8 mouse cellular contexts compared by ENCODE assay signal in genomic region chr7:45211851-45212251, GRCm38 (mm10). TPM values are rescaled to one million over a fixed set of nuclear protein-coding genes. Genes with fewer than 3 reads are reported as not detected.
DNase-seq lines count a peak whose midpoint lies in the region; ATAC-seq lines count a peak whose summit lies in the region.

Gene Dkkl1, minus strand, starts transcription at chr7:45212147.

- no peak within 1 kb of the TSS for H3K27ac ChIP-seq in kidney, embryonic 15.5 days
- no peak within 1 kb of the TSS for H3K27ac ChIP-seq in hindbrain, embryonic 12.5 days
- H3K27ac ChIP-seq in liver, embryonic 16.5 days (ENCODE audit: low read length), result no peak within 1 kb of the TSS

- H3K4me2 ChIP-seq in kidney, embryonic 15.5 days, result peak within 1 kb of the TSS; percentile 54
- 0 out of 2 replicates have a peak within 1 kb of the TSS, but pooled peaks have one; percentile 9 for H3K4me2 ChIP-seq in hindbrain, embryonic 12.5 days (replicated peaks)
- peak within 1 kb of the TSS; percentile 44 for H3K4me2 ChIP-seq in liver, embryonic 16.5 days (ENCODE audit: low read depth, low read length)

- H3K4me3 ChIP-seq in kidney, embryonic 15.5 days (replicated peaks), result peak within 1 kb of the TSS; percentile 22
- peak within 1 kb of the TSS; percentile 10; the same call in 1 of the 2 replicates for H3K4me3 ChIP-seq in hindbrain, embryonic 12.5 days
- peak within 1 kb of the TSS; percentile 32 for H3K4me3 ChIP-seq in liver, embryonic 16.5 days (ENCODE audit: low read depth, low read length)

- no peak for DNase-seq in kidney, postnatal 36 days
- peak; percentile 56 for DNase-seq in MEL-GATA-1-ER (ENCODE audit: extremely low read depth, low read depth)
- no peak for DNase-seq in cerebellum, postnatal 14 days
- no peak for DNase-seq in adrenal gland, adult 8-10 months
- no peak for DNase-seq in right cerebral cortex, postnatal 25 days

- no peaks in the 10 kb centered on the region for H3K9me3 ChIP-seq in kidney, embryonic 15.5 days (replicated peaks)
- no peaks in the 10 kb centered on the region for H3K9me3 ChIP-seq in hindbrain, embryonic 12.5 days (replicated peaks)
- H3K9me3 ChIP-seq in liver, embryonic 16.5 days (replicated peaks; ENCODE audit: control insufficient read depth, low read length), result no peaks in the 10 kb centered on the region

- H3K4me1 ChIP-seq in kidney, embryonic 15.5 days, result peaks cover 20% of the 10 kb centered on the region
- peaks cover 14% of the 10 kb centered on the region for H3K4me1 ChIP-seq in hindbrain, embryonic 12.5 days
- H3K4me1 ChIP-seq in liver, embryonic 16.5 days (ENCODE audit: control insufficient read depth, low read depth, low read length), result peaks cover 19% of the 10 kb centered on the region

- no peak within 1 kb of the TSS for H3K9ac ChIP-seq in kidney, embryonic 15.5 days
- H3K9ac ChIP-seq in hindbrain, embryonic 12.5 days, result no peak within 1 kb of the TSS
- no peak within 1 kb of the TSS for H3K9ac ChIP-seq in liver, embryonic 16.5 days (ENCODE audit: low read depth, low read length)

- no peak for ATAC-seq in kidney, embryonic 15.5 days (replicated peaks; ENCODE audit: low FRiP score)
- no peak for ATAC-seq in hindbrain, embryonic 12.5 days (ENCODE audit: low FRiP score)
- no peak for ATAC-seq in liver, embryonic 16.5 days (ENCODE audit: low read depth)

- peaks cover 29% of the 10 kb centered on the region for H3K27me3 ChIP-seq in kidney, embryonic 15.5 days
- peaks cover 30% of the 10 kb centered on the region for H3K27me3 ChIP-seq in hindbrain, embryonic 12.5 days
- peaks cover 19% of the 10 kb centered on the region for H3K27me3 ChIP-seq in liver, embryonic 16.5 days (ENCODE audit: control insufficient read depth, insufficient read depth, low read depth, low read length)

- H3K36me3 ChIP-seq in kidney, embryonic 15.5 days, result no peaks in the 10 kb centered on the region
- no peaks in the 10 kb centered on the region for H3K36me3 ChIP-seq in hindbrain, embryonic 12.5 days
- H3K36me3 ChIP-seq in liver, embryonic 16.5 days (ENCODE audit: control insufficient read depth, insufficient read depth), result no peaks in the 10 kb centered on the region

- 4% methylated on average over 17 of the region's 17 CpGs for WGBS in kidney, embryonic 15.5 days
- WGBS in hindbrain, embryonic 12.5 days, result 7% methylated on average over 17 of the region's 17 CpGs
- WGBS in liver, embryonic 16.5 days (ENCODE audit: insufficient replicate concordance), result 2% methylated on average over 17 of the region's 17 CpGs

RNA-seq across cellular contexts. Expression of gene Dkkl1, which starts in this region (rescaled TPM):
- polyA plus RNA-seq in kidney, embryonic 15.5 days (2015; fragmentation: Nextera tagmentation; extraction: Ambion mirVana), result 0.97 and 1.4 TPM in 2 replicates
- polyA plus RNA-seq in hindbrain, embryonic 12.5 days (2016; fragmentation: Nextera tagmentation; extraction: Ambion mirVana), result 3.0 and 3.4 TPM in 2 replicates
- polyA plus RNA-seq in liver, embryonic 16.5 days (2015; fragmentation: Nextera tagmentation; extraction: Ambion mirVana), result 1.5 and 2.2 TPM in 2 replicates
- total RNA-seq in adrenal gland, adult 8-10 months (2022), result not detected
